Mouse (Mus musculus) olfactory bulb, adult 2 months (tissue): ENCODE data around the gene E130308A19Rik. TPM values are rescaled to one million over a fixed set of nuclear protein-coding genes. Genes with fewer than 3 reads are reported as not detected.

ENCODE experiments used
- H3K27ac ChIP-seq: fragments of 200-500 bp; 2 replicates; pipeline ENCODE4 v1.5.1; 2012; ENCODE audit warnings: low read depth, low read length; ENCODE audit not compliant: insufficient read depth
- H3K4me1 ChIP-seq: fragments of 200-500 bp; 2 replicates; pipeline ENCODE4 v1.6.1; 2012; ENCODE audit warnings: low read length; ENCODE audit not compliant: control insufficient read depth, insufficient read depth
- H3K4me3 ChIP-seq: fragments of 200-500 bp; 2 replicates; pipeline ENCODE4 v1.5.1; 2012; ENCODE audit warnings: mild to moderate bottlenecking, low read depth, low read length, moderate library complexity; ENCODE audit not compliant: insufficient read depth
- CTCF ChIP-seq: fragments of 200-500 bp; IDR thresholded peaks from 2 replicates; pipeline ENCODE4 v1.5.1; 2012; ENCODE audit warnings: low read depth, mild to moderate bottlenecking, low read length, moderate library complexity; ENCODE audit not compliant: insufficient read depth
- POLR2A ChIP-seq: fragments of 200-500 bp; IDR thresholded peaks from 2 replicates; pipeline ENCODE4 v1.6.1; 2012; ENCODE audit warnings: mild to moderate bottlenecking, low read depth, low read length, moderate library complexity; ENCODE audit not compliant: insufficient read depth
- WGBS: fragments of 180-500 bp; shearing (Covaris S2); methylation state at CpG from one replicate; pipeline ENCODE4 v1.1.7; 2018; 5-methylcytosine and 5-hydroxymethylcytosine counted together
- polyA plus RNA-seq: library from polyadenylated mRNA; stranded (reverse); fragments of >200 nt; gene quantifications from 2 replicates; pipeline ENCODE4 v1.2.4, GENCODE M21; 2012; ENCODE audit warnings: low replicate concordance; ENCODE audit not compliant: missing spikeins, insufficient read depth, insufficient read length

The E130308A19Rik gene
- polyA plus RNA-seq, 1 experiment, result not detected

GRCm38 (mm10) chr4:59760636-59761364 lies 134.8 kb downstream of the E130308A19Rik start:
- WGBS, result 42% methylated on average over 10 of the region's 10 CpGs
- Histone ChIP-seq H3K27ac (no peak overlapping the region), H3K4me3 (no peak overlapping the region), H3K4me1 (peaks cover 12% of the 10 kb centered on the region; the same call in 1 of the 2 replicates)
- no peak for TF ChIP-seq POLR2A
- TF ChIP-seq CTCF, result peak; percentile 37; the same call in 1 of the 2 replicates

DNA sequence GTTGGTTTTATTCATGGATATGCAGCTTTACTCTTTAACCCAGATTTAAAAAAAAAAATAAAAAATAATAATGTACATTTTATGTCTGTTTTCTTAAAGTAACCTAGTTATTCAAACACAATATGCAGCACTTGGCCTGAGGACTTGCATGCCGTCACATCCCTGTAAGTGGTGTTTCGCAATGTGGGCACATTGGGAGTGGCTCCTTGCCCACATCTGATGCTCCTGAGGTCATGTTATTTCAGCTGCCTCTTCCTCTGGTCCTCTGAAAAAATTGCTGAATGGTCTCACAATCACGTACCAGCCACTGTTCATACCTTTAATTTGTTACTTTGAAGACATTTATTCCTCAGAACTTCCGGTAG lies 135.3 kb downstream of the E130308A19Rik start:
- H3K27ac ChIP-seq, result no peak overlapping the region
- TF ChIP-seq CTCF, result no peak
- no peak for TF ChIP-seq POLR2A
- H3K4me3 ChIP-seq, result no peak overlapping the region
- H3K4me1 ChIP-seq, result peaks cover 12% of the 10 kb centered on the region; the same call in 1 of the 2 replicates
- WGBS, result 85% methylated on average over 4 of the region's 4 CpGs

DNA sequence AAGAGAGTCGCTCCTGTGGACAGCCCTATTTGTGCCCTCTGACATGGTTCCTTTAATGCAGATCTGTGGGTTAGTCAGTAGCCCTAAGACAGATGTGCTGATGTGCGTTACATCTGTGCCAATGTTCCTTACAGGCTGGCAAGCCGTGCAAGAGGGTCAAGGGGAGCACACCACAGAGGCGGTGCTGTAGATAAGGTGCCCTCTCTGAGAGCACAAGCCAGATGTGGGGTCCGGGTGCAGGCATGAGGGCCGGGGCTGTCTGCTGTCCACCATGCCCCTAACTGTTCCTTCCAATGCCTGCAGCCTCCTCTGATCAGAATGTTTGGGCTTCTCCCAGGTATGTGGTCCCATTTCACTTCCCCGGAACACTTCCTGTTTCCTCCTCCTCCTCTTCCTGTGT lies 138.9 kb downstream of the E130308A19Rik start:
- TF ChIP-seq CTCF (no peak), POLR2A (no peak)
- no peak overlapping the region for H3K4me3 ChIP-seq
- 65% methylated on average over 7 of the region's 7 CpGs for WGBS
- H3K4me1 ChIP-seq, result peaks cover 10% of the 10 kb centered on the region; the same call in 1 of the 2 replicates
- H3K27ac ChIP-seq, result peak overlapping the region; percentile 7; the same call in 1 of the 2 replicates

GRCm38 (mm10) chr4:59765385-59766005 lies 139.5 kb downstream of the E130308A19Rik start:
- no peak overlapping the region for H3K4me3 ChIP-seq
- H3K27ac ChIP-seq, result peak overlapping the region; percentile 56; the same call in 1 of the 2 replicates
- 18% methylated on average over 7 of the region's 7 CpGs for WGBS
- peaks cover 8% of the 10 kb centered on the region; the same call in 1 of the 2 replicates for H3K4me1 ChIP-seq
- TF ChIP-seq CTCF (no peak), POLR2A (no peak)

DNA sequence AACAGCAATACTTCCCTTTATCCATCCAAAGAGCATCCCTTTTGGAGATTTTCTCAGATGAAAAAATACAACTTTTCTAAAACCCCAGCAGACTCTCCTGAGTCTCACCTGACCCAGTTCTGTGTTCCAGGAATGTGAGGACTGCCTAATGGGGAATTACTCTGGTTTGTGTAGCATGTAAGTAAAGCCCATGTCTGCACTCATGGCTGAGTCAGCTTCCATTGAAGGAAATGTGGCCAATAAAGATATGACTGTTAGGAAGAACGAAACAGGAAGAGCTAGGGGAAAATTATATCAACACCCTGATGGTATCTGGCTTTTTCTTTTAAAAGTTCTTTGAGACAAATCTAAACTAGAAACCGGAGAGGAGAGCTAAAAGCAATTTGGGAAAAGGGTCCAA lies 141.7 kb downstream of the E130308A19Rik start:
- no peak overlapping the region for H3K4me3 ChIP-seq
- H3K27ac ChIP-seq, result no peak overlapping the region
- TF ChIP-seq POLR2A (no peak), CTCF (no peak)
- 94% methylated on average over 2 of the region's 2 CpGs for WGBS
- H3K4me1 ChIP-seq, result peaks cover 6% of the 10 kb centered on the region; the same call in 1 of the 2 replicates

GRCm38 (mm10) chr4:59772171-59772879 lies 146.3 kb downstream of the E130308A19Rik start:
- Histone ChIP-seq H3K4me3 (no peak overlapping the region), H3K4me1 (no peaks in the 10 kb centered on the region), H3K27ac (no peak overlapping the region)
- 73% methylated on average over 17 of the region's 17 CpGs for WGBS
- TF ChIP-seq POLR2A, result no peak
- TF ChIP-seq CTCF, result no peak

DNA sequence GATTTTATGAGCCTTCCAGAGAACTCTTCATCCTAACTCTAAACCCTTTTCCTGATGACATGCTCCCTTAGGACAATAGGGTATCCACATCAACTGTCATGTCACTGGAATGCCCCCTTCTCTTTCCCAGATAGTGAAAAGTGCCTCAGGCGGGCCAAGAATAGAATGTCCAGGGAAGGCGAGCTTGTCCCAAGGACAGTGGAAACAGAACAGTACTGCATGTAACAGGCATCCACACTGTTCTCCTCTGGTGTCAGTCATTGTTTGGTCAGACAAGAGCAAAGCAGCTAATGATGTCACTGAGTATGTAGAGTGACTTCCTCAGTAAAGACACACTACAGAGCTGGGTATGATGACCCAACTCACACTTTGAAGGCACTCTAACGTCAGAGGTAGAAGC lies 151.8 kb downstream of the E130308A19Rik start:
- Histone ChIP-seq H3K27ac (no peak overlapping the region), H3K4me1 (peaks cover 2% of the 10 kb centered on the region), H3K4me3 (no peak overlapping the region)
- 84% methylated on average over 3 of the region's 3 CpGs for WGBS
- TF ChIP-seq POLR2A (no peak), CTCF (no peak)

GRCm38 (mm10) chr4:59780568-59780967 lies 154.6 kb downstream of the E130308A19Rik start:
- 2% methylated on average over 1 of the region's 1 CpGs for WGBS
- Histone ChIP-seq H3K4me1 (peaks cover 4% of the 10 kb centered on the region), H3K4me3 (no peak overlapping the region), H3K27ac (no peak overlapping the region)
- no peak for TF ChIP-seq CTCF
- TF ChIP-seq POLR2A, result no peak
